Mouse (Mus musculus) neural tube, embryonic 13.5 days (tissue): ENCODE data around the gene Sh3pxd2a. TPM values are rescaled to one million over a fixed set of nuclear protein-coding genes. Genes with fewer than 3 reads are reported as not detected.

Experiments used
- ATAC-seq: fragments of 200-750 bp; cut with Nextera tagmentation; 2 replicates; pipeline ENCODE4 v1.8.0; 2017; ENCODE audit warnings: low read depth, mild to moderate bottlenecking, moderate TSS enrichment, moderate library complexity
- H3K27ac ChIP-seq: fragments of 300-500 bp; sonication (generic); replicated peaks from 2 replicates; pipeline ENCODE4 v1.5.1; 2015; ENCODE audit warnings: moderate library complexity, mild to moderate bottlenecking, inconsistent platforms
- H3K27me3 ChIP-seq: fragments of 300-500 bp; sonication (generic); 2 replicates; pipeline ENCODE4 v1.6.1; 2015; ENCODE audit warnings: mild to moderate bottlenecking, inconsistent platforms
- H3K36me3 ChIP-seq: fragments of 300-500 bp; sonication (generic); 2 replicates; pipeline ENCODE4 v1.6.1; 2015; ENCODE audit warnings: mild to moderate bottlenecking, inconsistent platforms
- H3K4me1 ChIP-seq: fragments of 300-500 bp; sonication (generic); replicated peaks from 2 replicates; pipeline ENCODE4 v1.6.1; 2015; ENCODE audit warnings: inconsistent platforms
- H3K4me2 ChIP-seq: fragments of 300-500 bp; sonication (generic); 2 replicates; pipeline ENCODE4 v1.6.1; 2015; ENCODE audit warnings: inconsistent platforms, mild to moderate bottlenecking, moderate library complexity
- H3K4me3 ChIP-seq: fragments of 300-500 bp; sonication (generic); 2 replicates; pipeline ENCODE4 v1.5.1; 2015; ENCODE audit warnings: mild to moderate bottlenecking, inconsistent platforms
- H3K9ac ChIP-seq: fragments of 300-500 bp; sonication (generic); 2 replicates; pipeline ENCODE4 v1.6.1; 2015; ENCODE audit warnings: moderate library complexity, mild to moderate bottlenecking, inconsistent platforms
- H3K9me3 ChIP-seq: fragments of 300-500 bp; sonication (generic); 2 replicates; pipeline ENCODE4 v1.6.1; 2016; ENCODE audit warnings: inconsistent platforms
- WGBS: fragments of 180-500 bp; shearing (Covaris S2); methylation state at CpG from one replicate; pipeline ENCODE4 v1.1.7; 2015; 5-methylcytosine and 5-hydroxymethylcytosine counted together
- polyA plus RNA-seq: library from polyadenylated mRNA; unstranded; fragments of >200 nt; fragmentation: Nextera tagmentation; extraction: Ambion mirVana; gene quantifications from 2 replicates; pipeline ENCODE4 v1.2.1, GENCODE M21; 2015

Sh3pxd2a gene
- polyA plus RNA-seq, 1 experiment from 2014 or later: 3.2 TPM

- H3K27me3 ChIP-seq: no peaks in the 10 kb centered on the region
- peaks cover 31% of the 10 kb centered on the region for H3K4me1 ChIP-seq
- H3K4me3 ChIP-seq: no peak overlapping the region
- no peak overlapping the region for H3K4me2 ChIP-seq
- no peak for ATAC-seq
- 74% methylated on average over 3 of the region's 3 CpGs for WGBS
- no peak overlapping the region for H3K9ac ChIP-seq
- H3K27ac ChIP-seq: no peak overlapping the region
- no peaks in the 10 kb centered on the region for H3K36me3 ChIP-seq
- no peaks in the 10 kb centered on the region for H3K9me3 ChIP-seq
Measured at GRCm38 (mm10) chr19:47429245-47429644, 35.0 kb downstream of the Sh3pxd2a start.

- no peak overlapping the region for H3K9ac ChIP-seq
- peaks cover 31% of the 10 kb centered on the region for H3K4me1 ChIP-seq
- WGBS: 53% methylated on average over 7 of the region's 7 CpGs
- H3K4me2 ChIP-seq: no peak overlapping the region
- H3K4me3 ChIP-seq: no peak overlapping the region
- H3K27ac ChIP-seq: no peak overlapping the region
- no peaks in the 10 kb centered on the region for H3K9me3 ChIP-seq
- no peak for ATAC-seq
- no peaks in the 10 kb centered on the region for H3K27me3 ChIP-seq
- H3K36me3 ChIP-seq: no peaks in the 10 kb centered on the region
Measured at GRCm38 (mm10) chr19:47428794-47429193, 35.4 kb downstream of the Sh3pxd2a start.

- 43% methylated on average over 13 of the region's 13 CpGs for WGBS
- Histone ChIP-seq H3K9me3 (no peaks in the 10 kb centered on the region), H3K4me1 (peaks cover 31% of the 10 kb centered on the region), H3K9ac (no peak overlapping the region), H3K4me2 (no peak overlapping the region), H3K27me3 (no peaks in the 10 kb centered on the region), H3K4me3 (no peak overlapping the region), H3K27ac (no peak overlapping the region), H3K36me3 (no peaks in the 10 kb centered on the region)
- no peak for ATAC-seq
Measured at GRCm38 (mm10) chr19:47427841-47428789, 36.1 kb downstream of the Sh3pxd2a start.

- H3K9ac ChIP-seq: no peak overlapping the region
- no peak for ATAC-seq
- no peaks in the 10 kb centered on the region for H3K9me3 ChIP-seq
- H3K36me3 ChIP-seq: no peaks in the 10 kb centered on the region
- peaks cover 38% of the 10 kb centered on the region for H3K4me1 ChIP-seq
- no peak overlapping the region for H3K4me3 ChIP-seq
- H3K27ac ChIP-seq: no peak overlapping the region
- no peaks in the 10 kb centered on the region for H3K27me3 ChIP-seq
- no peak overlapping the region for H3K4me2 ChIP-seq
- 69% methylated on average over 7 of the region's 7 CpGs for WGBS
Measured at GRCm38 (mm10) chr19:47423632-47424031, 40.6 kb downstream of the Sh3pxd2a start.

- Histone ChIP-seq H3K27ac (peak overlapping the region; percentile 56), H3K36me3 (no peaks in the 10 kb centered on the region), H3K4me2 (no peak overlapping the region), H3K4me1 (peaks cover 24% of the 10 kb centered on the region), H3K4me3 (no peak overlapping the region), H3K9ac (peak overlapping the region; percentile 3; the same call in 1 of the 2 replicates), H3K9me3 (no peaks in the 10 kb centered on the region), H3K27me3 (no peaks in the 10 kb centered on the region)
- 61% methylated on average over 14 of the region's 14 CpGs for WGBS
- 0 out of 2 replicates have a peak, but pooled peaks have one; percentile 32 for ATAC-seq
Measured at GRCm38 (mm10) chr19:47421128-47421898, 42.9 kb downstream of the Sh3pxd2a start.

GRCm38 (mm10) chr19:47420539-47420938 lies 43.7 kb downstream of the Sh3pxd2a start:
- no peak for ATAC-seq
- 82% methylated on average over 11 of the region's 11 CpGs for WGBS
- Histone ChIP-seq H3K4me3 (no peak overlapping the region), H3K27ac (no peak overlapping the region), H3K4me1 (peaks cover 25% of the 10 kb centered on the region), H3K36me3 (no peaks in the 10 kb centered on the region), H3K4me2 (no peak overlapping the region), H3K27me3 (no peaks in the 10 kb centered on the region), H3K9ac (peak overlapping the region; percentile 31; the same call in 1 of the 2 replicates), H3K9me3 (no peaks in the 10 kb centered on the region)

- Histone ChIP-seq H3K27ac (no peak overlapping the region), H3K36me3 (no peaks in the 10 kb centered on the region), H3K27me3 (no peaks in the 10 kb centered on the region), H3K4me3 (no peak overlapping the region), H3K9me3 (no peaks in the 10 kb centered on the region), H3K9ac (no peak overlapping the region), H3K4me1 (peaks cover 38% of the 10 kb centered on the region), H3K4me2 (no peak overlapping the region)
- no peak for ATAC-seq
- WGBS: 69% methylated on average over 8 of the region's 8 CpGs
Measured at GRCm38 (mm10) chr19:47419208-47419607, 45.0 kb downstream of the Sh3pxd2a start.

- Histone ChIP-seq H3K4me3 (no peak overlapping the region), H3K27ac (no peak overlapping the region), H3K36me3 (no peaks in the 10 kb centered on the region), H3K9ac (no peak overlapping the region), H3K27me3 (no peaks in the 10 kb centered on the region), H3K4me2 (no peak overlapping the region), H3K9me3 (no peaks in the 10 kb centered on the region), H3K4me1 (peaks cover 39% of the 10 kb centered on the region)
- no peak for ATAC-seq
- WGBS: 91% methylated on average over 12 of the region's 12 CpGs
Measured at GRCm38 (mm10) chr19:47416161-47416560, 48.0 kb downstream of the Sh3pxd2a start.

GRCm38 (mm10) chr19:47414142-47414905 lies 49.9 kb downstream of the Sh3pxd2a start:
- Histone ChIP-seq H3K27ac (0 out of 2 replicates have a peak overlapping the region, but pooled peaks have one; percentile 23), H3K4me1 (peaks cover 30% of the 10 kb centered on the region), H3K9ac (no peak overlapping the region), H3K9me3 (no peaks in the 10 kb centered on the region), H3K4me2 (no peak overlapping the region), H3K4me3 (no peak overlapping the region), H3K27me3 (no peaks in the 10 kb centered on the region), H3K36me3 (no peaks in the 10 kb centered on the region)
- ATAC-seq: no peak
- WGBS: 69% methylated on average over 13 of the region's 13 CpGs

GRCm38 (mm10) chr19:47413458-47414005 lies 50.7 kb downstream of the Sh3pxd2a start:
- ATAC-seq: no peak
- Histone ChIP-seq H3K9ac (no peak overlapping the region), H3K36me3 (no peaks in the 10 kb centered on the region), H3K4me1 (peaks cover 31% of the 10 kb centered on the region), H3K27me3 (no peaks in the 10 kb centered on the region), H3K4me2 (no peak overlapping the region), H3K27ac (no peak overlapping the region), H3K4me3 (no peak overlapping the region), H3K9me3 (no peaks in the 10 kb centered on the region)
- WGBS: 90% methylated on average over 6 of the region's 6 CpGs

- no peaks in the 10 kb centered on the region for H3K9me3 ChIP-seq
- no peaks in the 10 kb centered on the region for H3K27me3 ChIP-seq
- ATAC-seq: no peak
- no peak overlapping the region for H3K4me3 ChIP-seq
- no peak overlapping the region for H3K4me2 ChIP-seq
- 69% methylated on average over 11 of the region's 11 CpGs for WGBS
- H3K27ac ChIP-seq: no peak overlapping the region
- no peak overlapping the region; the same call in 1 of the 2 replicates for H3K9ac ChIP-seq
- peaks cover 32% of the 10 kb centered on the region for H3K4me1 ChIP-seq
- no peaks in the 10 kb centered on the region for H3K36me3 ChIP-seq
Measured at GRCm38 (mm10) chr19:47412566-47413248, 51.5 kb downstream of the Sh3pxd2a start.
